Mouse (Mus musculus): ENCODE measurements around the gene Itsn1.

The Itsn1 gene

DNA sequence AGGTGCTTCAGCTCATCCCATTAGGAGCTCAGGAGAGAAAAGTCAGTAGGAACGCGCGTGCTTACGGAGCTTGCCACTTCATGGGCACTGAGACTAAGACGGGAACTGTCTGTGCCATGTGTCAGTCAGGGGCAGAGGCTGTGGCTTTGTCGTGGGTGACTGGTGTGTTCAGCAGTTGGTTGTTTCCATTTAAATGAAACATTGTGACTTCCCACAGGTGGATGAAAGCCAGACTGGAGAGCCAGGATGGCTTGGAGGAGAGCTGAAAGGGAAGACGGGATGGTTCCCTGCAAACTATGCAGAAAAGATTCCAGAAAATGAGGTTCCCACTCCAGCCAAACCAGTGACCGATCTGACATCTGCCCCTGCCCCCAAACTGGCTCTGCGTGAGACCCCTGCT is 119.4 kb downstream of the Itsn1 start:
- peak; percentile 62 for DNase-seq (ENCODE audit: low spot score)

DNA sequence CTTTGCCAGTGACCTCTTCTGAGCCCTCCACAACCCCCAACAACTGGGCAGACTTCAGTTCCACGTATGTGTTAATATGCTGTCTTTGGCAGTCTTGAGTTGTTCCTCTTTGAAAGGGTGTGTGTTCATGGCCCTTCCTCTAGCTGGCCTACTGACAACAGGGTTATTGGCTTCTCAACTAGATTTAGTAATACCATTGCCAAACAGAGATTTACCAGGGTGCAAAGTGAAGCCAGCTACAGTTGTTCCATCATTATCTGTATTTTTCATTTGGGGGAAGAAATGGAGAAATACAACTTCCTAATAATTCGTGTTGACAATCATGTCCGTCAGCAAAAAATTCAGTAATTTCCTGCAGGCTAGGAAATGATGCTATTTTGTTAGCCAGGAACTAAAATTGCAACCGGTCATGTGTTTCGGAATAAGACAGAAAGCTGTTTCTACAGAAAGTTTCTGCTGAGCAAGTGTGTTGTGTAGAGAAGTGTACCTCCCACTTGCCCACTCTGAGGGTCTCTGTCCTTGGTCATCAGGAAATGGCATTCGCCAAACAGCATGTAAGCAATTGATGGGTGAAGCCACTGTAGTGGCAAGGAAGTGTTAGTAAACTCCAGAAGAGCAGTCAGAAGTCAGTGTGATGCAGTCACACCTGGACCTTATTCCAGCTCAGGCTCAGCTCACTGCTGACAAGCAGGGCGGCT is 120.0 kb downstream of the Itsn1 start:
- DNase-seq (ENCODE audit: low spot score) = no peak

DNA sequence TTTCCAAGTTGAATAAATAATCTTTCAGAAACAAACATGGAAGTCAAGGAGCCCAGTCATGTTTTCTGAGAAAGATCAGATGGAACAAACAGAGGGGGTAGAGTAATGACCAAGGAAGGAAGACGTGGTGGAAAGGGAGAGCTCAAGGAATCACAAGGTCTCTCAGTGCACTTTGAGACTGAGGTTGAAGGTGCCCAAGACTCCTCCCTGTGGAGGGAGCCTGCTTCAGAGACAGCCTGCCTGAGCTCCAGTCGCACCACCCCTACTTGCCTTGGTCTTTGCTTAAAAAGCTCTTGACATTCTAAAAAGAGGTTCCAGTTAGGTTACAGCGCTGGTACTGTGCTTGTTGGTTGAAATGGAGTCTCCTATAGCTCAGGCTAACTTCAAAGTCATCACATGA is 121.1 kb downstream of the Itsn1 start:
- DNase-seq (ENCODE audit: low spot score) = no peak

DNA sequence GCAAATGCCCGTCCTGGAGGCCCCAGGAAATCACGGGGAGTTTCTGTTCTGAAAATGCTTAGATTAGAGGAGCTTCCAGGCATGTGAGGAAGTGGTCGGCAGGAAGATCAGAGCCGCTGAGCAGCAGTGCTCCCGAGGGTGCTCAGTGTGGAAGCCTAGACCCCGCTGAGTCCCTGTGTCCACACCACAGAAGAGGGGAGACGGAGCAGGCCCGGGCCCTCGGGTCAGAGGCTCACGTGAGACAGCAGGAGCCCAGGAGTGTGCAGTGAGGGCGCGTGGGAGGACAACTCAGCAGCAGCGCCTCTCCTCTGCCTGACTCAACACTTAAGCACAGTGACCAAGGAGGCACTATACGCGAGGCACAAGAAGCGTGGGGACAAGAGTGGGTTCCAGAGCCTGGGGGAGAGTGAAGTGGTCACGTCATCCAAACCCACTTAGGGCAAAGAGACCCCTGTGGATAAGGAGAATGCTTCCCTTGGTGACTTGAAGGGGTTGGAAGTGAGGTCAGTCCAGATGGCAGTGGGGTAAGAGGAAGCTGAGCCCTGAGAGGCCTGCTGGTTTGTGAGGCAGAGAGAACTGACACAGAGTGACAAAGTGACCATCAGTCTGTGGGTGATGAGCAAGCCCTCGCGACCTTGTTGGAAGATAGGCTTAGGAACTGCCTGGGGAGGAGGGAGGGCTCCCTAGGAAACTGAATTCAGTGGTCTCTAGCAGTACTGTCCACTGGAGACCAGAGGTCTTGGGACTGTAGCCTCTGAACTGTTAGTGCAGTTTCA is 122.6 kb downstream of the Itsn1 start:
- no peak for DNase-seq (ENCODE audit: low spot score)

DNA sequence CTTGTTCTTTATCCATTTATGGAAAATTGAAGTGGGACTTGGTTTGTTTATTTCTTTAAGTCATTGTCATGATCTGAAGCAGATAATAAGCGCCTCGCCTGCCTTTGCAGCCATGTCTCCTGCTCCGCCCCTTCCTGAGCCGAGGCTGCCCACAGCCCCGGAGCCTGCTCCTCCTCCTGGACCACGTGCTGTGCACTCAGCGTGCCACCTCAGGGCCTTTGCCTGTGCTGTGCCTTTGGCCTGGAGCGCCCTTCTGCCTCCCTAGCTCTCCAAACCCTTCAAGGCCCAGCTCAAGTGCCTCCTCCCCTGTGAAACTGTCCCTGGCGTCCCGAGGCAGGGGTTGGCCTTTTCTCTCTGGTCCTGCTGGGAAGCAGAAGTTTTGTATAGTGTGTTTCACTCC is 123.7 kb downstream of the Itsn1 start:
- no peak for DNase-seq (ENCODE audit: low spot score)

DNA sequence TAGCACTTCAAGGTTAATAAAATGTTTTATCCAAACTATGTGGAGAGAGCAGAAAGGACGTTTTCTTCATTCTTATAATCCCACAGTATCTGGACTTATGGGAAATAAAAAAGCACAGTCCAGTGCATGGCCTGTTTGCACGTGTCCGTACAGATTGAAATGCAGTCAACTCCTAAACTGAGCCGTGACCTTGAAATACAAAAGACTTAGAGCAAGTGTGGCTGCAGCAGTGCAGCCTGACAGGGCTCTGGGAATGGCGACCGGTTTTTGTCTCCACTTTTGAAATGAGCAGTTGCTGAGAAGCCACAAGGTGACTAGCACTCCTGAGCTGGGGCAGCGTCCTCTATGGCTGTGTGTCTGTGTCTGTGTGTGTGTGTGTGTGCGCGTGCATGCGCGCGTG is 124.1 kb downstream of the Itsn1 start:
- DNase-seq (ENCODE audit: low spot score) = no peak

DNA sequence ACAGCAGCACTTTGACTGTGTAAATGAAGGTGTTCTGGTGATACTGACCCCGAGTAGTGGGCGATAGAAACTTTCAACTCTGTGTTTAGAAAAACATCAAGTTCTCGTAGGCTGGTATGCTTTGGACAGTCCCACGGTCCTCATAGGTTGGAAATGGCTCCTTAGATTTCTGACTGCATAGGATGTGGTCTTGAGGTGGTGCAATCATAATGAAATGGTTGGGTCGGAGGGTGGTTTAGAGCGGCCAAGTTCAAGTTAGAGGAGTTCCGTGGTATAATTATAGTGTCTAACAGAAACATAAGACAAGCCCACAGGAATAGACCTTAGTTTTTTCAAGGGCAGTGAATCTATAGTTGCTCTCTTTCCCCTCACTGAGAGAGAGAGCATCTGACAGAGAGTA is 129.6 kb downstream of the Itsn1 start:
- no peak for DNase-seq (ENCODE audit: low spot score)

DNA sequence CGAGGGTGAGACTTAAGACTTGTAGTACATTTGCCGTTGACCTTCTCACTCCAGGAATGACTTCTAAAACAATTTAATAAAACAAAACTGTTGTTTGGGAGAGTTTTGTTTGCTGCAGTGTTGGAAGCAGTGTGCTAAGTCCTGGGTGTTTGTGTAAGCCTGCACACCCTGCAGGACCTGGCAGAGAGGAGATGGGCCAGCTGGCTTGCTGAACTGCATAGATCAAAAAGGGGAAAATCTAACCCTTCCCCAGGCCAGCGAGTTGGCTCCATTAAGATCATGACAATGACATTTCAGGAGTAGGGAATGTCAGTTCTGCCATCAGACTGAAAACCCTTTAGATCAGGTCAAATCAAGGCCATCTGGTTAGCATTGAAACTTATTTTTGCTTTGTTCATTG is 130.1 kb downstream of the Itsn1 start:
- DNase-seq (ENCODE audit: low spot score) = no peak

DNA sequence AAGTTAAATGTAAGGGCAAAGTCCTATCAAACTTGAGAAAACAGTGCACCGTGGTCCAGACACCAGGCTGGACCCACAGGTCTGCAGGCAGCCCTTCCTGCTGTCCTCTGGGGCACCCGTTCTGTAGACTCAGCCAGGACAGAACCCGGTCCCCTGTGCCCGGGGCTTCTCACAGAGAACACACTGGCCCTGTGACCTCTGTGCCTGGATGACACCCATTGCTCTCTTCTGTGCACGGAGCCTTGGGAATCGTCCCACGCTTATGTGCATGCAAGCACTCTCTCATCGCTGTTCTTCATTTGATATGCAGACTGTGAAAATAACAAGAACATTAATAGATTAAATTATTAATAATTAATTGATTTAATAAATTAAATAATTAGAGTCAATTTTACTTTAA is 130.9 kb downstream of the Itsn1 start:
- DNase-seq (ENCODE audit: low spot score) = no peak

DNA sequence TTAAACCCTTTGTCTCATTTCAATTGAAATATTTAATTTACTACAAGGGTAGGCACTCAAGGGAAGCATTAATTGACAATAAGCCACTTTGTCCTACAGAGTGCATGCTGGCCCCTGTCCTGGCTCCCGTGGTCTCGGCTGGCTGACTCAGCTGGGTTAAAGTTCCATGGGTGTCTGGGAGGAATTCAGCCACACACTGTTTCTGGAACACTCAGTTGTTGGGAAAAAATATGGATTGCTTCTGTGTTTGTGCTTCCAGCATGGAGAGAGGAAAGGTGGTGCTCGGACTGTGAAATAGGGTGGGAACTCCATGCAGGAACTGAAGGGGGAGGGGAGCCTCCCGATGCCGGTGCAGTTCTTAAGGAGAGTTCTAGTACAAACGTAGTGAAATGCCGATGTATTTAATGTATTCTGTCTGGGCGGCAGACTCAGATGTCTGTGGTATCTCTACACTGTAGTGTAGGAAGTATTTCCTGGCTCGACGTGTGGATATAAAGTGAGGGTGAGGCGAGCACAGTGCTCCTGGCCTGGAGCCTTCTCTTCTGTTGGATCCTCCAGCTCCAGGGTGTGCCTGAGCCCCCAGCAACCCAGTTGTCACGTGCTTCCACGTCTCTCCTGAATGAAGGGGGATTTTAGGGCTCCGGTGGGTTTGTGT is 131.5 kb downstream of the Itsn1 start:
- no peak for DNase-seq (ENCODE audit: low spot score)

DNA sequence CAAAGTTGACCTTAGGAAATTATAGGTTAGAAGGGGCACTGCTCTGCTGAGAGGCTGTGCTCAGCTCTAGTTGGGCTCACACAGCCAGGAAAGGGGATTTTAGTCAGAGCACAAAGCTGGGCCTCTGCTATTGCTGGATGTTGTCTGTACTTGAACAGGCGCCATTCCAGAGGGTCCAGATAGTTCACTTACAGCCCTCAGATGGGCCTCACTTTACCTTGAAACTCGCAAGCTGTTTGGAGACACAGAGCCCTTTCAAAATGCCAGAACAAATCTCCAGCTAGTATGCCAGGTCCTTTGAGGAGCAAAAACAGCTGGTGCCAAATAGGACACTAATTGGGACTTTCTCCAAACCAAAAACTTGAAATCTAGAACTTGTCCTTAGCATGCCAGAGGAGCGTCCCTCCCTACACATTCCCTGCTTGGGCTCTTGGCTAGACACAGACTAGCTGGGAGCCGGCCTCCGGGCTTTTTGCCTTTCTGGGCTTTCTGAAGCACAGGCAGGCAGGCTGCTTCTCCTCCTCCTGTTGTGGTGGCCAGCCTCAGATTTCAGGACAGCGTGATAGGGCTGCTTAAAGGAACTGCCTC is 132.8 kb downstream of the Itsn1 start:
- DNase-seq (ENCODE audit: low spot score) = peak; percentile 59

DNA sequence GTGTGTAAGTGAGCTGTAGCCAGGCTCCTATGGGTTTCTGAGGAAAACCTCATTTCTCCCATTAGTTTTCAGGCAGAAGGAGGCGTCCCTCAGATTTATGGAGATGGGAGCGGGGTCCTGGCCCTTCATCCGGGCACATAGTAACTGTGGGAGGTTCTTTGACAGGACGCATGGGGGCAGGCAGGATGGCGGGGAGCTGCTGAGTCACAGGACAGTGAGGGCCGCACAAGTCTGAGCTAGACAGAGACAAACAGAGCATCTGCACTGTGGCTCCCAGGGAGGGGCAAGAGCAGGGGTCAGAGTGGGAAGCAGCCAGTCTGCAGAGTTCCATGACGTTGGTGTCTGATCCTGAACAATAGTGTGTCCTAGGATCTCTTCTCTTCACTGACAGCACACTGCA is 133.8 kb downstream of the Itsn1 start:
- DNase-seq (ENCODE audit: low spot score) = no peak

DNA sequence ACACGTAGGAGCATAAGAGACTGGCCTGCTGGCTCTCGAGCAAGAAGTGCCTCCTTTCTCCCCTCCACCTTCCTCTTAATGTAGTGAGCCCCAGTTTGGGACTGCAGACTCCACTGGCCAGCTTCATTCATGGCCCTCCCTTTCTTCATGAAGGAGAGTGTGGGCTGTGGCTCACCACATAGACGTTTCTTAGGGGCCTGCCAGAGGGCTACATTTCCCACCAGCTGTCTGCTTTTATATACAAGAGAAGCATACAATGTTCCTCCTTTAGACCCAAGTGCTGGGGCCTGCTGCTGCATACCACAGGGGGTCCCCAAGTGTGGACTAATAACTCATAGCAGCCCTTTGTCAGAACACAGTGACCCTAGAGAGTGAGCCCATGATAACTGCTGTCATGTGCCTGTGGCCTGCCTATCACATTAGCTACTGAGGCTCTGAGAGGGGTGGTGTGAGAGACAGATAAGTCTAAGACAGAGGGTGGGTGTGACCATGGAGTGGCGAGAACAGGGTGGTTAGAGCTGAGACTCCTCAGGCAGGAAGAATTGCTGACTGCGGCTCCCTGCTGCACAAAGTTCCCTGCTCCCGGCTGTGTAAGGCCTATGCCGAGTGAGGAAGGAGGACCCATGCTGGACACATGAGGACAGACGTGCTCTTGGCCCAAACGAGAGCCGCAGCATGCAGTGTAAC is 135.7 kb downstream of the Itsn1 start:
- DNase-seq (ENCODE audit: low spot score) = no peak

DNA sequence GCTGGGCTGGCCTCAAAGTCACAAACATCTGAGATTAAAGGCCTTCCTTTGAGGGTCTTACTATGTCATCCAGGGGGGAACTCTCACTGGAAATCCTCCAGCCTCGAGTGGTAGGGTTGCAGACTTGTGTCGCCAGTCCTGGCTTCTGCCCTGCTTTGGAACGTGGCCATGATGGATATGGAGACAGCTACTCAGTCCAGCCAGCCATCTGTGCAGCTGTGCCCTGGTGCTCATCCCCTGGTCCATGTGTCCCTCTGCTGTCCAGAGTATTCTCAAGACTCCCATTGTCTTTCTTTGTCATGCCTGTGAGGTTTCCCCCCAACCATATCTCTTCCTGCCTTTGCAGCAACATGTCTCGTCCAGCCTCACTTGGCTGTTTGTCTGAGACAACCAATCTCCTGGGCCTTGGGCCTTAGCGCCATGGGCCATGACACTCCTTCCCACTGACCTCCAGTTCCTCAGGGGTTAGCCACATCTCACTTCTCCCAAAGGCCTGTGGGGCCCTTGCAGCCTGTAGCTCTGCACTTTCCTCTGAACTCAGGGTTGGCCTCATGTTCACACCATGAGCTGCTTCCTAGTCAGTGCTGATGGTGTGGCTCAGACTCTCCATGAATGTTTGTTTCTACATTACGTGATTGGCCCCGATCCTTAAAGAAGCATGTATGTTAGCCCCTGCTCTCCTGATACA is 136.6 kb downstream of the Itsn1 start:
- DNase-seq (ENCODE audit: low spot score) = no peak

DNA sequence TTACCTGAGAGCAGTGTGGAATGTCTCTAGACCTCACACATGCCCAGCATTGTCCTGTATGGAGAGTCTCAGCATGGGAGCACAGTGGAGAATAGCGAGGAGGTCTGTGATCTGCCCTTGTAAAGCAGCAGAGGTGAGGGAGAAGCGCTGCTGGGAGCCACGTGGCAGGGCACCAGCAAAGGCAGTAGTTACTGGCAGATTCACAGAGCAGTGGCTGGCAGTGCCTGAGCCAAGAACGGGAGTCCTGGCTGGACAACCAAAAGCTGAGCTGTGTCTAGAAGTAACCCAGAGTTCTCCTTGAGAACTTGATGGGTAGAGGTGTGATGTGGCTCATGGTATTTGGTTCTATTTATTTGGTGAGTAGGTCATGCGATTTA is 137.2 kb downstream of the Itsn1 start:
- DNase-seq (ENCODE audit: low spot score) = no peak

DNA sequence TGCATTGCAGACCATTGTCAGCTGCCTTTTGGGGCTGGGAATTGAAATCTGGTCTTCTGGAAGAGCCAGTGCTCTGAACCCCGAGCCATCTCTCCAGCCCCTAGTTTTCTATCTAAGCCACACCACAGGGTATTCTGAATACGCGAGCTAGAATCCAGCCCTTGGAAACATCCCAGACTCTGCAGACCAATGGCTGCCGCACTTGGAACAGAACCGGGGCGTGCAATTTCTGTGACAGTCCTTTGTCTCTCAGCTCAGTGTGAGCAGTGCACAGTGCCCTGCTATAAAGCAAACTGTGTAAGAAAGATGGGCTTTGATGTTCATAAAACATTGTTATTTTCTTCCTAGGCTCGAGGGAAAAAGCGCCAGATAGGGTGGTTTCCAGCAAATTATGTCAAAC is 138.6 kb downstream of the Itsn1 start:
- no peak for DNase-seq (ENCODE audit: low spot score)

DNA sequence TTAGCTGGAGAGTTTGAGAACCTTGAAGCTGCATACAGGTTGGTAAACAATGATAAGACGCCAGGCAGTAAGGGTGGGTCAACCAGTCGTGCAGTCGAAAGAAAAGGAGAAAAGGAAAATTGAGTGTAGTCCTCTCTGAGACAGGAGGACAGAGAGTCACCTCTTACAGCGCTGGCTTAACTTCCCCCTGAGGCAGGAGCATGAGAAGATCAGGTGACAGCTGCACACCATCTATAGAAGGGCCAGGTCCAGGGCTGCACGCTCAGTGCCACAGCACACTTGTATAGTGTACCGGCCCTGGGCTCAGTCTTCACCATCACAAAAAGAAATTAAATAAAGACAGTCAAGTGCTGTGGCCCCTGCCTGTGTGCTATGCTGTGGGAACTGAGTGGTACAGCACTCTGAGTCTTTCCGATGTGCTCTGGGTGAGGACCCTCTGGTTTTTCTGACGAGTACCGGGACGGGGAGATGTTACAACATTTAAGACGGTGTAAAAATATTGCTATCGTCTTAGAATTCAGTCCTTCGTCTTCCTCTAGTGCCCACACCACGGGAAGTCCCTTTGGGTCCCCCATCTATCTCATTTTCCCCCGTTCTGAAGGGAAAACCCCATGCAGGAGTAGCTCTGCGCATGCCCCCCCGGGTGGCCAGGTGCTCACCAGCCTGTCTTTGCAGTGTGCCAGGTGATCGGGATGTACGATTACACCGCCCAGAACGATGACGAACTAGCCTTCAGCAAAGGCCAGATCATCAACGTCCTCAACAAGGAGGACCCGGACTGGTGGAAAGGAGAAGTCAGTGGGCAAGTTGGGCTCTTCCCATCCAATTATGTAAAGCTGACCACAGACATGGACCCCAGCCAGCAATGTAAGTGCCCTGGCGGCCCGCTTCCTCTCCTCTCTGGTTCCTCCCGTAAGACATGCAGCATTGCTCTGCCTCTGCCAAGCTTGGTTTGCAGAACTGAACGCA is 140.1 kb downstream of the Itsn1 start:
- DNase-seq (ENCODE audit: low spot score) = no peak

DNA sequence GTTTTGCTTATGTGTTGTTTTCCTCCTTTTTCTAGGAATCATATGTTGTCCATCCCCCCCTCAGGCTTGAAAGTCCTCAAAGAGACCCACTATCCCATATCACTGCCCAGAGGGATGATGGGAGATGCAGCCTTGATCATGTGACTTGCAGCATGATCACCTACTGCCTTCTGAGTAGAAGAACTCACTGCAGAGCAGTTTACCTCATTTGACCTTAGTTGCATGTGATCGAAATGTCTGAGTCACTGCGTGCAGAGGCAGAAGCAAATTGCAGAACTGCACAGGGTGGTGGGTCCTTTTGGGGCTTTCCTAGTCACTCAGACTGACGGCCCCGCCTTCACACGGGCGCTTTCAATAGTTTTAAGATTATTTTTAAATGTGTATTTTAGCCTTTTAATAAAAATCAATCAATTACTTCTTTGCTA is 141.1 kb downstream of the Itsn1 start:
- DNase-seq (ENCODE audit: low spot score) = no peak

DNA sequence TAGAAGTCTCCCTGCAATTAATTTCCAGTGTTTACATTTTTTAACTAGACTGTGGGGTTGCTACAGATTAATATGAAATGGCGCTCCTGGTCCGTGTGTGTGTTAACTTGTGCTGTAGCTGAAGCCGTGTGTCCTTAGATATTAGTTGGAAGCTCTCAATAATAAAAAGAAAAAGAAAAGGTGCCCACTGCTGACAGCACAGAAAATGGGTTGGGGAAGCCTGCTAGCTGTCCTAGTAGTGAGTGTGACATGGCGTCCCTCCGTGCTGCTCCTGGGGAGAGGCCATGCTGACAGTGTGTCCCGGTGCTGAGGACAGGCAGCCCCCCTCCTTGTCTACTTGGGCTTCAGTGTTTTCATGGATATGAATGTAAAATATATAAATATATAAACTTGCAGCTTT is 142.1 kb downstream of the Itsn1 start:
- no peak for DNase-seq (ENCODE audit: low spot score)

DNA sequence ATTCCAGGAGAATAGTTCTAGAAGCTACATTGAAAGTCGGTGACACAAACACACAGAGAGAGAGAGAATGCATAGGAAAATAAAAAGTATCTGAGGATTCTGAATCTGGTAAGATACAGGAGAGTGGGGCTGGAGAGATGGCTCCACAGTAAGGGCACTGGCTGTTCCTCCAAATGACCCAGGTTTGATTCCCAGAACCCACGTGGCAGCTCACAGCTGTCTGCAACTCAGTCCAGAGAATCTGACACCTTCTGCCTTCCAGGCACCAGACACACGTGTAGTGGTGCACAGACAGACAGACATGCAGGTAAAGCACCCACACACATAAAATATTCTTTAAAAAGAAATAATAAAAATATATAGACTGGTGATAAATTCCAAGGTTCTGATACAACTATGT is 144.6 kb downstream of the Itsn1 start:
- no peak for DNase-seq (ENCODE audit: low spot score)

All from testis, postnatal 14 days (tissue).